Mouse (Mus musculus): Measurements from ENCODE around the gene Herpud1.

The Herpud1 gene

DNA sequence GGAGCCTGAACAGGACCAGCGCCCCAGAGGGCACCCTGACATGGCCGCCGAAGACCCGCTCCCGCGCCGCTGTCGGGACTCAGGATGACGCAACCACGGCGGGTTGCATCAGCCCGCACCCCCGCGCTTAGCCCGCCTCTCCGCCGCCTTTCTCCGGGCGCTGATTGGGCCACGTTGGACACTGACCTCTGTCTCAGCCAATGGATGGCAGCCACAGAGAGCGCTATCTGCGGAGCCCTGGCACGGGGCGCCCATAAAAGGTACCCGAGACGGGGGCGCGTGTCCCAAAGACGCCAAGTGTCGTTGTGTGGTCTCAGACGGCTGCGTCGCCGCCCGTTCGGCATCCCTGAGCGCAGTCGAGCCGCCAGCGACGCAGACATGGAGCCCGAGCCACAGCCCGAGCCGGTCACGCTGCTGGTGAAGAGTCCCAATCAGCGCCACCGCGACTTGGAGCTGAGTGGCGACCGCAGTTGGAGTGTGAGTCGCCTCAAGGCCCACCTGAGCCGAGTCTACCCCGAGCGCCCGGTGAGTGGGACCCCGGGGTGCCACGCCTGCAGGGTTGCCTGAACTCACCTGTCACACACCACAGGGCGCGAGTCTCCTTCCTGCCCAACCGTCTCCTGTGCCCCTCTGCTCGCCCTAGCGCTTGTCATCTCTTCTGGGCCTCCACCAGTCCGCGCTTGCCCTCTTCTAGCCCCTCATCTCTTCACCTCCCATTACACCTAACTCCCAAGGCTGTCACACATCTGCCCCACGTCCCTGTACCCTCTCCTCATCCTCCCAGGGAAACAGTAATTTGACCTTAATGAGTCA, at the start of gene Herpud1:
Gene Herpud1, plus strand, starts transcription at position 225 of the 813 bp plus-strand sequence.
- peak; percentile 99 for DNase-seq (ENCODE audit: low spot score in 2 of 2)

DNA sequence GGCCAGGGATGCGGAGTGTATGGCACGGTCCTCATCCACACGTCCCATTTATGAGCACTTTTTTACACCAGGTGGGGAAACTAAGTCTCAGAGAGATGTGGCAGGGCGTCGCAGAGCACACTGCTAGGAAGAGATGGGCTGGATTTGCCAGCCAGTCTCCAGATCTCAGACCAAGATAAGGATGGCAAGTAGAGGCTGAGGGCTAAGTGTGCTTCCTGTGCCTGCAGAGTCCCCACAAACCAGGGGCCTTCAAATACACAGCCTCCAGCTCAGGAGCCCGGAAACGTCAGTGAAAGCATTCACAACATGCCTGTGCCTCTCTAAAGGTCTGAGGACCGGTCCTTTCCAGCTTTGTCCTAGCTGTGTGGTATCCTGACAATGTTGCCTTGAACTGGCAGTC, 48.7 kb upstream of the Herpud1 start:
- DNase-seq (ENCODE audit: low spot score in 2 of 2) = no peak

DNA sequence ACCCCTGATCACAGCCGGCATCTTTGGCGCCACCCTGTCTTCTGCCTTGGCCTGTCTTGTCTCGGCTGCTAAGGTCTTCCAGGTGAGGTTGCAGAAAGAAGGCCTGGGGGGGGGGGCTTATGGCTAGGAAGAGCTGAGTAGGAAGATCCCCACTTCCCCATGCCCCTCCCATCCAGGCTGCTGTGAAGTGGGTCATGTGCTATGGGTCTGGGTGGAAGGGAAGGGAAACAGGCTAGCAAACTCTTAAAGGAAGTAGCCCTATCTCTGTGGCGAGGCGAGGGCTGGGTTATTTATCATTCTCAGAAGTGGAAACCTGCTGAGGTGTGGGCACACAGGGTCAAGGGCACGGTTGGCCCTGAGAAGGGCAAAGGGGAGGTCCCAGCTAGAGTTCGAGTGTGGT, 45.4 kb upstream of the Herpud1 start:
- no peak for DNase-seq (ENCODE audit: low spot score in 2 of 2)

DNA sequence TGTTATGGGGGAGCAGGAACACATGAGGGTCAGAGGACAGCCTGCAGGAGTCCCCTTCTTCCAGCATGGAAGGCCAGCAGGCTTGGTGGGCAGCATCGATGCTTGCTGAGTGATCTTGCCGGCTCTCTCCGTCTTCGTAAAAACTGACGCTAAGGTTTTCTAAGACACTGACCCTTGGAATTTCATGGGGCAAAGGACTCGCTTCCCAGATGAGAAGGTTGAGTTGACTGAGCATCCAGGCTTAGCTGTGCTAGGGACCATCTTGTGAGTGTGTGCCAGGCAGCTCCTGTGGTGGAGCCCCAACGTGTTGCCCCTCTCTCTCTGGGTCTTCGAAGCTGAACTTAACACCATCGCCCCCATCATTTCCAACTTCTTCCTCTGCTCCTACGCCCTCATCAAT, 43.5 kb upstream of the Herpud1 start:
- no peak for DNase-seq (ENCODE audit: low spot score in 2 of 2)

DNA sequence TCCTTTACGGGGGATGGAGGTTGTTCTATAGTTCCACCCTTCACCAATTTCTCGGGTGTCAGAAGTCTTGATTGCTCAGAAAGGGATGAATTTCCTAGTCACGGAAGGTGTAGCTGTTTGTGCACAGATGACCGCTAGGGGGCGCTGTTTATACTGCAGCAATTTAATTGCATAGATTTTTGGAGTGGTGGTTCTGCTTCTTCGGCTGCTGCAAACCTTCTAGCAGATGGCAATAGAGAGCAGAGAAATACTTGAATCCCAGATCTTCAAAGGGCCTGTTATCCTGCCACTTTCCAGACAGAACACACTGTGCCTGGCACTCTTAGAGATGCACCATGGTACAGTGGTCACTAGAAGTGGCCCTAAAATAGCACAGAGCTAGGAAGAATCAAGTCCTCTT, 42.9 kb upstream of the Herpud1 start:
- peak; percentile 87 to 89 for DNase-seq (ENCODE audit: low spot score in 2 of 2)

DNA sequence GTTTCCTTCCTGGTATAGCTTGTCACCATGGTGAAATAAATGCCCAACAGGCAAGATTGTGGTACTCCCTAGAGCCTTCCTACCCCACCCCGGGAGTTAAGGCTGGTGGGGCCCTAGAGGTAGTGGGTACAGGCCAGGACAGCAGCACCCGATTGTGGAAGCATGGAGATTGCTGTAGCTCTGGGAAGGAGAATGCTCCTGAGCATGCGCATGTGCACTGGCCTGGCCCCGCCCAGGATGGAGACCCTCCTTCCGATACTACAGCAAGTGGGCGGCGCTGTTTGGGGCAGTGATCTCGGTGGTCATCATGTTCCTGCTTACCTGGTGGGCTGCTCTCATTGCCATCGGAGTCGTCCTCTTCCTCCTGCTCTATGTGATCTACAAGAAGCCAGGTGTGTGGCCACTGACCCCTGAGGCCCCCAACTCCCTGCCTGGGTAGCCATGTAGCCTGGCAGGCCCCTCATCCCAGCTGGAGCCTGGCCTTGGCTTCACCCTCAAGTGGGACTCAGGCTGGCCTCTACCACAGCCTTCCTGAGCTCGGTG, 42.4 kb upstream of the Herpud1 start:
- no peak for DNase-seq (ENCODE audit: low spot score in 2 of 2)

DNA sequence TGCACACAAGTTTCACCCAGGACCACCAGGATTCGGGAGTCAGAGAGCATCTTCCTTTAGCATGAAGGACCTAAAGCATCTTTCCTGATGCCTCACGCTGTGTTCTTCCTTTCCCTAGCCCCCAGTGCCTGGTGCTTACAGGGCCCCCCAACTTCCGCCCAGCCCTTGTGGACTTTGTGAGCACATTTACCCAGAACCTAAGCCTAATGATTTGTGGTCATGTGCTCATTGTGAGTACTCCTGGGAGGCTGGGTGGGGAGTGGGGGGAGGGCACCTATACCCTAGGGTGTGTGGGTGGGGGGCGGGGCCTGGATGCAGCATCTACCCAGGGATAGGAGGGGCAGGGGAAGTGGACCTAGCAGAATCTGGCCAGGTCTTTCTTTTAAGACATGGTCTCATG, 40.6 kb upstream of the Herpud1 start:
- DNase-seq (ENCODE audit: low spot score in 2 of 2) = no peak

DNA sequence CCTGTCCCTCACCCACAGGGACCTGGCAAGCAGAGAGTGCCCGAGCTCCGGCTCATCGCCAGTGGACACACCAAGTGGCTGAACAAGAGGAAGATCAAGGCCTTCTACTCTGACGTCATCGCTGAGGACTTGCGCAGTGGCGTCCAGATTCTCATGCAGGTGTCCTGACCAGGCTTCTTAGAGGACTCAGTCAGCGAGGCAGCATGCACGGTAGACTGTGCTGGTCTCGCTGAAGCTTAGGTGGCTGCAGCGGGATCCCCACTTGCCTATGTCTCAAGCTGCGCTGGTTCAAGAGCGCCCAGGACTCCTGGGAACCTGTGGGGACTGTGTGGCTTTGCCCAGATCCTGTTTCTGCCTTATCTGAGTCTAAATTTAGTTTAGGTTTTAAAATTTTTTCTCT, 40.0 kb upstream of the Herpud1 start:
- DNase-seq (ENCODE audit: low spot score in 2 of 2) = no peak

DNA sequence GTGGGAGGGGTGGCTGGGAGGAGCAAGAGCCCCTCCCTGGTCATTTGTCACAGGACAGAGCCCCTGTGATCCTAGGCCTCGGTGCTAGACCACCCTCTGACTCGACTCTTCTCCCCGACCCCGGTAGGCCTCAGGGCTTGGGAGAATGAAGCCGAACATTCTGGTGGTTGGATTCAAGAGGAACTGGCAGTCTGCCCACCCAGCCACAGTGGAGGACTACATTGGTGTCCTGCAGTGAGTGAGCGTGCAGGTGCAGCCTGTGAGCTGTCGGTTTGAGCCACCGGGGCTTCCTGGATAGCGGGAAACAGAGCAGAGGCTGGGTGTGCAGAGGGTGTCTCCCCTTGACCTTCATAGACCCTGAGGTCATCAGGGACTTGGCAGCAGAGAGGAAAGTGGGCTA, 37.8 kb upstream of the Herpud1 start:
- DNase-seq (ENCODE audit: low spot score in 2 of 2) = no peak

DNA sequence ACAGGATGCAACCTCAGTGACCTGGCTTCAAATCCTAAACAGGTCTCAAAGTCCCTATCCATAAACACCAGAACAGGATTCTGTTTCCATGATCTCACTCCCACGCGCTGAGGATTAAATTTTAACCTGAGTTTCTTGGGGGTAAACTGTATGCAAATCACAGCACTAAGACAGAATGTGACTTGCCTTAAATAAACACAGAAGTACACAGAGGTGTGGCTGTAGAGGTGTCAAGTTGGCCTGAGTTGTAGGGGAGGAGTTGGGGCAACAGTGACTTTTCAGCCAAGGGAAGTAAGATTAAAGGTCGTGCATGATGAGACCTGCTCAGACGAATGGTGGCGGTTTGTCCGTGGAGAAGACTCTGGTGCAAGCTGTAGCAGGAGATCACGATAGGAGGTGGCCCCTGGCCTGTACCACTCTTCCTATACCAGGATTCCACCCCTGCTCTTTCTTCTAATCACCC, 32.1 kb upstream of the Herpud1 start:
- no peak for DNase-seq (ENCODE audit: low spot score in 2 of 2)

DNA sequence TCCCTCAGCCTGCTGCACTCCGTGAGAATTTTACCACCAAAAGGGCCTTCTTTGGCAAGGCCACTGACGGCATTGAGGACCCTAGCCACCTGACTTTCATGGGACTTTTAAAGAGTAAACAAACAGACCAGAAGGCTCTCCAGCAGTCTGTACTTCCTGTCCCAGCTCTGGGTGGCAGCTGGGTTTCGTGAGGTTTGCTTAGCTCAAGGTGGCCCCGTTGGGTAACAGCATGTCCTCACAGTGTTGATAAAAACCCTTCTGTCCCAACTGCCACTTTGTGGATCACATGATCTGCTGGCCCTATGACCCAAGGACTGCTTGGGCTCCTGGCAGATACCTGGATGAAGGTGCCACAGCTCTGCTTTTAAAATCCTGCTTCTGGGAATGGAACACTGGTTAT, 31.7 kb upstream of the Herpud1 start:
- DNase-seq (ENCODE audit: low spot score in 2 of 2) = no peak

DNA sequence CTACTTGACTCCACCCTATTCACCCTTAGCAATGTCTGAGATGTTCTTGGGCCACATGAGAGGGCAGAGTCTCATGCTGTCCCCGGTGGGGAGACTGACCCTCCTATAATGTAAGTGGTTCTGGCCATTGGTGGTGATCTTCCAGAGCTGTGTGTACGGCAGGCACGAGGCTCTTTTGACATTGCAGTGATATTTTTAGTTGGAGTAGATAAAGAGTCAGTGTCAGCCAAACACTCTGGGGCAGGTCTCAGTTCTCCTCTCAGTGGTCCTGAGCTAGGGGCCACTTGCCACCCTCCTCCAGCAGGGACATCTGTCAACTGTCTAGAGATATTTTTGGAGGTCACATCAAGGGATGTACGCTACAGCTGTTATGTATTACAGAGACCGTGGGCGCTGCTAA, 29.0 kb upstream of the Herpud1 start:
- DNase-seq (ENCODE audit: low spot score in 2 of 2) = no peak

DNA sequence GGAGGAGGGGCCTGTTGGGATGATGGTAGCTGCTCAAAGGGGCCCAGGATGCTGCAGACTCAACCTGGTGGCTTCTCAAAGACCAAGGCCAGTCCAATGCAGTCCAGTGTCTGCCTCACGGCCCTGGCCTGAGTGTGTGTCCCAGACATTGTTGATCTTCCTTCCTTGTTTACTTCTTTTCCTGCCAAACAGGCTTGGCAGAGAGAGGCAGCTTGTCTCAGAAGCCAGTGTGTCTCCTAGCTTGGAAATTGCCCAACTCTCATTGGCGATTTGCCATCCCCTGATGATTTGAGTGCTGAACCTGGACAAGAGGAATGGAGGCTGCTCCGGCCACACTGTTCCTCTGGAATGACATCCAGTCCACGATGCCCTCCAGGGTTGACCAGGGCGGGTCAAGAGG, 27.7 kb upstream of the Herpud1 start:
- peak; percentile 78 to 83 for DNase-seq (ENCODE audit: low spot score in 2 of 2)

DNA sequence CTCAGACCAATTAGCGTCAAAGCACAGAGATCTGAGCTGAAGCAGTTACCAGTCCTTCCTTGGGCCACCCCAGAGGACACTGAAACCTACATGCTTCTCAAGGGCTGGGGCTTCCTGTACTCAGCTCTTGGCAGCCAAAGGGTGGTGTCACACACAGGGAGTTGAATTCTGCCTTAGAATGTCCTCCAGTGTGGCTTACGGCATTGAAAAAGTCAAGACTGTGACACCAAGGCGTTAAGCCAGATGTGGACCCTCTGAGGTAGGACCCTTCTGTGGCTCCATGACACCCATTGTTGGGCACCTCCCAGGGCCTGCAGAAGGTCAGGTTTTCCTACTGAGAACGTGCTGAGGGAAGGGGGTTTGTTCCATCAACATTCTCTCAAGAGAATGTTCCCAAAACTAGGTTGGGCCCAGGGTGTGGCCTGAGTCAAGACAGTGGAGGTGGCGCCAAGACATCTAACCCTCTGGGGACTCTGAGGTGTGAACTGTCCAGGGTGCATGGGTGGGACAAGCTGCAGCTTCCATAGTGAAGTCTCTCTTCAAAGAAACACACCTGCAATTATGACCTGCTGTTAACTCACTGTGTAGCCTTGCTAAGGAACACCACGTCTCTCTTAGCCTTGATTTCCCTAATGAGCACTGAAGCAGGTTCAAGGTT, 24.3 kb upstream of the Herpud1 start:
- no peak for DNase-seq (ENCODE audit: low spot score in 2 of 2)

DNA sequence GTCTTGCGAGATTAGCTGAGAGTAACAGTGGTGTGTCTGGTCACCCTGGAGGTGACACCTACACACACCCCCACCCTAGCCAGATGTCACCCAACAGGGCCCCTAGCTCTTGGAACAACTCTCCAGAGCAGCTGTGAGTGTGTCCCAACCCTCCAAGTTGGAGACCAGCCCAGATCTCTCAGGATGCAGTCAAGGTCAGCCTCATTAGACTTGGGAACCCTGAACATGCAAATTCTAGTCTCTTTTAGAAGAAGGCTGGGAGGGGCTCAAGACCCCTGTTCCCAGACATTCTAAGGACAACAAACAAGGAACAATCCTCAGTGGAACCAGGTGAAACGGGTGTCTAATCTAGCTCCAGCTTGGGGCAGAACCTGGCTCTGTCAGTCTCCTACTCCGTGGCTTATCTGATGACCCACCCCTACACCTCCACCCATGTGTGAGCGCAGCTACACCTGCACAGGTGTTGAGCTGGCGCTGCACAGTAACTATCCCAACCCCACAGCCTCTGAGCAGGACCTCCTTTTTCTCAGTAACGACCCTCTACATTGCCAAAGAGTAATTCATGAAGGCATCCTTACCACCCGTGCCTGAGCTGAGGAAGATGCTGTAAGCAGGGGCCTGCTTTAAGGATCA, 23.5 kb upstream of the Herpud1 start:
- no peak for DNase-seq (ENCODE audit: low spot score in 2 of 2)

DNA sequence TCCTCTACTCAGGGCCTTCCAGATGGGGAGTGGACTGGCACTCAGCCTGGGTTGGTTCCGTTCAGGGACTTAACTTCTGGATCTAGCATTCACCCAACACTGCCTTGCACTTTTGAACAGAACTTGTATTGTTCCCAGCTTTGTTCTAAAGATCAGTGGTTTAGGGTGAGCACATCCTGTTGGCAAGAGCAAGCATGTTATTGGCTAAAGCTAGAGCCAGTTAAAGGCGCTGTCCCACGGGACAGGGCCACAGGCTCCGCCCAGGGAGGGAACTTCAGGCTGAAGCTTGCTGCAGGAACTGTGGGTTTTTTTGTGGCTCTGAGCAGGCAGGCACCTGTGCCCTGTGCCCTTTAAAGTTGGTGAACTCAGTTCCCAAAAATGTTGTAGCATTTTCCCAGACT, 22.9 kb upstream of the Herpud1 start:
- DNase-seq (ENCODE audit: low spot score in 2 of 2) = no peak

DNA sequence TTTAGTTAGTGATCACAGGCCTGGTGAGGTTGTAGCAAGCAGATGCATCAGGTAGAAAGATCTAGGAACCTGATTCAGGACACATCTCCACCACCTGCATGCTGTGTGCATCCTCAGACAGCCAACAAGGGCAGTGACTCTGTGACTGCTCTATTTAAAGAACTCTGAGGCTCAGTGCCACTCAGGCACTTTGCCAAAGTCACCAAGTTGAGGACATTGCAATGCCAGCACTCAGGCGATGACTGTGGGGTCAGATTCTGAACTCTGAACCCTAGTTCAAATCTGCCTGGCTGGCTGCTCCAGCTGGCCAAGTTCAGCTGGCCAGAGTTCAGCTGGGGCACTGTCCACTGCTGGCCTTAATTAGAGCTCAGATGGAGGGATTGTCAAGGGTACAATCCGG, 22.3 kb upstream of the Herpud1 start:
- no peak for DNase-seq (ENCODE audit: low spot score in 2 of 2)

DNA sequence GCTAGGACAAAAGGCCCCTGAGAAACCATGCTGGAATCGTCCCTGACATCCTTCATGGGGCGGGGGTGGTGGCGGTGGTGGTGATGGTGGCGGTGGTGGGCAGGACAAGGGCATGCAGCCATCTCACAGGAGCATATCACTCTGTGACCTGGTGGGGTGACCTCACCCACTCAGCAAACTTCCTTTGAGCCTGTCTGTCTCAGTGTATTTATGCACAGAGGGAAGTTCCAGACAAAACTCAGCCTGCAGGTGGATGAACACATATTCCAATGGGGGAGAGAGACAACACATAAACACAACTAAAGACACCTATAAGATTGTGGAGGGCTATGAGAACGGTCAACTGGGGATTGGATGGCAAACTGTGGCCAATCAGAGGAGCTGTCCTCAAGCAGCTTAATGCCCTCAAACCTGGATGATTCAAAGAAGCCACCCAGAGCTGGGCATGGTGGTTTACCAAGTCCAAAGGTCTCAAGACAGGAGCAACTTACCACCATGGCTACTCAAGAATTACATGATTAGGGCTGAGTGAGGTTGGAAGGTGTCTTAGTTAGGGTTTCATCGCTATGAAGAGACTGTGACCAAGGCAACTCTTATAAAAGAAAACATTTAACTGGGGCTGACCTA, 21.4 kb upstream of the Herpud1 start:
- DNase-seq (ENCODE audit: low spot score in 2 of 2) = no peak

DNA sequence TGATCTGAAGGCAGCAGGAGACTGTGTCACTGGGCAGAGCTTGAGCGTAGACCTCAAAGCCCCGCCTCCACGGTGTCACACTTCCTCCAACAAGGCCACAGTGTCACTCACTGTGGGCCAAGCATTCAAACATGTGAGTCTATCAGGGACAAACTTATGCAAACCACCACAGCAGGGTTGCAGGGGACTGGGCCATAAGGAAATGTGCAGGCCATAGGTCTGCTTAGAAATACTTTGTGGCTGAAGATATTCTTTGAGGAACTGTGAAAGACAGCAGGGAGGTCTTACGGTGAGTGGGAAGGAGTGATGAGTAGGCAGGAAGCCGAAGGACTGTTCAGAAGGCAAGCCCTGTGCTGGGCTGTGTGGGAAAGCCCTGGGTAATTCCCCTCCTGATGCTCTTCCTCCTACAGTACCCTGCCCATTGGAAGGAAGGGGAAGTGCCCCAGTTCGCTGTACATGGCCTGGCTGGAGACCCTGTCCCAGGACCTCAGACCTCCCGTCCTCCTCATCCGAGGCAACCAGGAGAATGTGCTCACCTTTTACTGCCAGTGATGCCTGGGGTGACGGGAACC, 20.7 kb upstream of the Herpud1 start:
- no peak for DNase-seq (ENCODE audit: low spot score in 2 of 2)

DNA sequence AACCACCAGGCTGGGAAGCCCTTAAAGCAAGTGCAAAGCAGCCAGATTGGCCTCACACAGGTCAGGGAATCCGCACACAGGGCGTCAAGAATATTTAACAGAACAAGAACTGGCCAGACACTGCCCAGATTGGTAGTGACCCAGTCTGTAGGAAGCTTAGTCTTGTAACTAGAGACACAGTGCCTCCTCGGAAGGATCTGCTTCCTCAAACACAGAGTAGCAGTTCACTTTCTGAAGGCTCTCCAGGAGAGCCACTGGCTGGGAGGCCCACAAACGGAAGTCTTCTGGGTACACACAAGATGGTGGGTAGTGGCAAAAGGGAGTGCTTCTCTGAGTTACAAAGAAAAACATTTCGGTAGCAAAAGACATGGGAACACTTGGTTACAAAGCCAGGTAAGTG, 15.4 kb upstream of the Herpud1 start:
- DNase-seq (ENCODE audit: low spot score in 2 of 2) = no peak

DNA sequence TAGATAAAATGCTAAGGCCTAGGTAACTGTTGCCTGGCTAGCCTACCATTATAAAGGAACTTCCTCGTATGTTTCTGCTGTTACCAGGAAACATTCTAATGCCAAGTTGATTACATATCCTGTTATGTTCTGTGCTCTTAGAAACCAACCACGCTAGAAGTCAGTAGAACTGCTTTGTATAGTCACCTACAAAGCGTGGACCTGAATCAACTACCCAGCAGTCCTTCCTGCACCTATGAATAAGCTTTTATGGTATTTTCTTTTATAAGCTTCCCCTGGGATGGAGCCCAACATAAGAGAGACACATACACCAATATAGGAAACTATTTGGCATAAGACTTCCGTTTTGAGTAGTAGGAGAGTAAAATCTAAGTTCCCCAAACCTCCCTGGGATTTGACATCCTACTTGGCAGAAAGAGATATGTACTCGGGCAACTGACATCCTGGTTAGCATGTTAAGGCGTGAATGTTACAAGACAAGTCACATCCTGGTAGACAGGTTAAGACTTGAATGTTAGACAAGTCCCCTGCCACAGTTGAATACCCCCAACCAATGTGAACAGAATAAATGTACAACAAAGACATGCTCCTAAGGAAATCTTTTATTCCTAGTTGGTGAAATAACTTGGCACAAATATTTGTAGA, 13.2 kb upstream of the Herpud1 start:
- no peak for DNase-seq (ENCODE audit: low spot score in 2 of 2)
